7 mouse cellular contexts compared by ENCODE assay signal in the genomic region with DNA sequence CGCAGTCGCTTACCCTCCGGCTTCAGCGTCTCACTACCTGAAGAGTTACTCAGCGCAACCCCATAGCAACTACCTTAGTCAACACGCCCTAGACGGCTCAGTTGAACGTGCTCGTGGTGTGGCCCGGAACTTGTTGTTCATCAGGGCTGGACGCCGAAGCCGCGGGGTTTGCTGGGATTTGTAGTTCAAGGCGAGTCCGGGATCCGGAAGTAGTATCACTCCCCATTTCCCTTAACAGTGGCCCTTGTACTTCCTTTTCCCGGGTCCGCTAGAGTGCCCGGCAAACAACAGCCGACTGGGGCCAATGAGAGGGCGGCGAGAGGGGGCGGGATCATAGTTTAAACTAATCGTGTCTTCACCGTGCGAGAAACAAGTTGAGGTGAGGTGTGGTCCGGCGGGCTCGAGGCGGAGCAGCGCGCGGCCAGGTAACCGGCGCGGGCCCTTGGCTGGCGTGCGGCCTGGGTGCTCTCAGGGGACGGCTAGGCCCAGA. TPM values are rescaled to one million over a fixed set of nuclear protein-coding genes. Genes with fewer than 3 reads are reported as not detected.
DNase-seq lines count a peak whose midpoint lies in the region; ATAC-seq lines count a peak whose summit lies in the region.

A gene (minus strand): TSS at position 145 of the 490 bp plus-strand sequence.
A gene (plus strand): TSS at position 361 of the 490 bp plus-strand sequence.

- H3K9me3 ChIP-seq in intestine, embryonic 16.5 days (ENCODE audit: control insufficient read depth, low read length), result no peaks in the 10 kb centered on the region
- H3K9me3 ChIP-seq in midbrain, embryonic 11.5 days (ENCODE audit: control insufficient read depth, low read length), result no peaks in the 10 kb centered on the region

- peak within 1 kb of the TSS; percentile 78 for H3K4me2 ChIP-seq in intestine, embryonic 16.5 days (ENCODE audit: low read depth, low read length)
- H3K4me2 ChIP-seq in midbrain, embryonic 11.5 days, result peak within 1 kb of the TSS; percentile 56

- H3K27ac ChIP-seq in intestine, embryonic 16.5 days (ENCODE audit: low read length), result peak within 1 kb of the TSS; percentile 82
- H3K27ac ChIP-seq in midbrain, embryonic 11.5 days (ENCODE audit: low read depth, low read length), result no peak within 1 kb of the TSS

- no peaks in the 10 kb centered on the region for H3K36me3 ChIP-seq in intestine, embryonic 16.5 days (ENCODE audit: control insufficient read depth, insufficient read depth, low read length)
- H3K36me3 ChIP-seq in midbrain, embryonic 11.5 days (ENCODE audit: control insufficient read depth, insufficient read depth, low read length), result no peaks in the 10 kb centered on the region

- DNase-seq in adrenal gland, adult 8-10 months, result peak; percentile 98
- DNase-seq in embryo, embryonic 9.5 days (ENCODE audit: extremely low spot score), result peak; percentile 97
- DNase-seq in gastrocnemius, postnatal 4 days (ENCODE audit: low spot score in 2 of 2), result peak; percentile 87 to 95
- DNase-seq in left cerebral cortex, postnatal 36 days (ENCODE audit: low spot score in 2 of 2), result peak; percentile 96
- DNase-seq in midbrain, embryonic 11.5 days (ENCODE audit: low spot score, missing footprints), result peak; percentile 99
- DNase-seq in skeletal muscle tissue, adult 2 months (ENCODE audit: low read depth, low spot score), result peak; percentile 94

- H3K4me3 ChIP-seq in intestine, embryonic 16.5 days (ENCODE audit: low read length), result peak within 1 kb of the TSS; percentile 73
- H3K4me3 ChIP-seq in midbrain, embryonic 11.5 days (ENCODE audit: low read depth, low read length), result peak within 1 kb of the TSS; percentile 54

- H3K4me1 ChIP-seq in intestine, embryonic 16.5 days (ENCODE audit: control insufficient read depth, insufficient read depth, low read length), result peaks cover 12% of the 10 kb centered on the region
- peaks cover 5% of the 10 kb centered on the region; the same call in 1 of the 2 replicates for H3K4me1 ChIP-seq in midbrain, embryonic 11.5 days (ENCODE audit: control insufficient read depth, insufficient read depth, low read length)

- H3K27me3 ChIP-seq in intestine, embryonic 16.5 days (replicated peaks; ENCODE audit: control insufficient read depth, insufficient read depth, low read length), result no peaks in the 10 kb centered on the region
- H3K27me3 ChIP-seq in midbrain, embryonic 11.5 days (ENCODE audit: control insufficient read depth, insufficient read depth, low read length), result no peaks in the 10 kb centered on the region

- peak; percentile 99 for ATAC-seq in intestine, embryonic 16.5 days
- peak; percentile 98 for ATAC-seq in midbrain, embryonic 11.5 days (ENCODE audit: low FRiP score)

- H3K9ac ChIP-seq in intestine, embryonic 16.5 days (ENCODE audit: low read depth, low read length), result peak within 1 kb of the TSS; percentile 81
- peak within 1 kb of the TSS; percentile 64 for H3K9ac ChIP-seq in midbrain, embryonic 11.5 days (ENCODE audit: low read length)

- intact Hi-C loops in left cerebral cortex, postnatal 36 days (cut with DNase I), result loop anchor here (1.0 to 5.0 kb wide), 2 partner anchors 27 to 34 kb away; a partner anchor contains a TSS

- WGBS in intestine, embryonic 16.5 days, result under 1% methylated on average over 40 of the region's 40 CpGs
- under 1% methylated on average over 40 of the region's 40 CpGs for WGBS in midbrain, embryonic 11.5 days

RNA-seq across cellular contexts. Expression of the first gene that starts in this region (rescaled TPM):
- total RNA-seq in adrenal gland, adult 8-10 months (2022), result 10 to 100 TPM; 11.3 to 19.1 (median 16.7) TPM
- 1 to 10 TPM; 2.8 to 3.1 TPM for total RNA-seq in gastrocnemius, postnatal 4 days (2021)
- polyA plus RNA-seq in intestine, embryonic 16.5 days (2015; fragmentation: Nextera tagmentation; extraction: Ambion mirVana), result 9.7 and 10.1 TPM in 2 replicates
- 1 to 10 TPM; 5.2 to 5.3 TPM for total RNA-seq in left cerebral cortex, postnatal 36 days (2021)
- polyA plus RNA-seq in midbrain, embryonic 11.5 days (2014; fragmentation: Nextera tagmentation; extraction: Ambion mirVana), result 8.3 and 10.2 TPM in 2 replicates

RNA-seq across cellular contexts. Expression of the second gene that starts in this region (rescaled TPM):
- total RNA-seq in adrenal gland, adult 8-10 months (2022), result 100 to 1,000 TPM; 191 to 248 (median 221) TPM
- total RNA-seq in gastrocnemius, postnatal 4 days (2021), result 100 to 1,000 TPM; 115 to 123 TPM
- 39.9 and 41.9 TPM in 2 replicates for polyA plus RNA-seq in intestine, embryonic 16.5 days (2015; fragmentation: Nextera tagmentation; extraction: Ambion mirVana)
- 100 to 1,000 TPM in 1 of 2 experiments, 10 to 100 TPM in 1; 79.2 to 102 TPM for total RNA-seq in left cerebral cortex, postnatal 36 days (2021)
- 91.7 and 94.9 TPM in 2 replicates for polyA plus RNA-seq in midbrain, embryonic 11.5 days (2014; fragmentation: Nextera tagmentation; extraction: Ambion mirVana)
